Mouse (Mus musculus) gastrocnemius, postnatal 25 days (tissue): Measurements from ENCODE around the gene Mrpl30. TPM values are rescaled to one million over a fixed set of nuclear protein-coding genes. Genes with fewer than 3 reads are reported as not detected.

ENCODE experiments used
- DNase-seq: peaks from one replicate; pipeline ENCODE4 v3.0.0; 2022
- total RNA-seq, 2 experiments: library from RNA; stranded (reverse); gene quantifications; 1 replicate in 1 of 2; 2 replicates in 1 of 2; pipeline ENCODE4 v1.2.3; 2021

The Mrpl30 gene
- total RNA-seq, 2 experiments from 2014 or later: 240 to 251 TPM

DNA sequence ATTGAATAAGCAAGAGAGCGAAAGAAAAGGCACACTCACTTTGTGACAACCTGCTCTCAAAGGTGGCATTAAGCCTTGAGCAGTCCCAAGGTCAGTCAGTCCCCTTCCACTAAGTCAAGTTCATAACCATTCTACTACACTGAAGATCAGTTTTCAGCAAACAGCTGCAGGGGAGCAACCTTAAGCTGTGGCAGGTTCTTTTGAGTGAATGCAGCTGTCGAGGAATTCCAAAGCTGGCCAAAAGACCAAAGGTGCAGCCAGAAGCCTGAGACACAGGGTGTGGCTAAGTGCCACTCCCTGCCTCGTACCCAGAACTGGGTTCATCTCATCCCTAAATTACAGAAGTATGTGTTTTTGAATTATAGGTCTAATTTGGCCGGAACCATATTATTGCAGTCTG, 9.5 kb downstream of the Mrpl30 start:
- DNase-seq: no peak

DNA sequence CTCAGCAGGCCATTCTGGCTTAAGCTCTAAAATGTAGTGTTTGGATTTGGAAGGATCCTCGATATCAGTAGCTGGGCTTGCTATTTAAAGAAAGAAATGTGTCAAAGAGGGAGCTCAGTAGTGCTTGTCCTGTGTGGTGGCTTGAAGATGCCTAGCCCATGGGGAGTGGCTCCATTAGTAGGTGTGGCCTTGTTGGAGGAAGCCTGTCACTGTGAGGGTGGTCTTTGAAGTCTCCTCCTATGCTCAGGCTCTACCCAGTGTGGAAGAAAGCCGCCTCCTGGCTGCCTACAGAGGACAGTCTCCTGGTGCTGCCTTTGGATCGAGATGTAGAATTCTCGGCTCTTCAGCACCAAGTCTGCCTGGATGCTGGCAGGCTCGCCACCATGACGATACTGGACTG, 10.0 kb downstream of the Mrpl30 start:
- DNase-seq: no peak

DNA sequence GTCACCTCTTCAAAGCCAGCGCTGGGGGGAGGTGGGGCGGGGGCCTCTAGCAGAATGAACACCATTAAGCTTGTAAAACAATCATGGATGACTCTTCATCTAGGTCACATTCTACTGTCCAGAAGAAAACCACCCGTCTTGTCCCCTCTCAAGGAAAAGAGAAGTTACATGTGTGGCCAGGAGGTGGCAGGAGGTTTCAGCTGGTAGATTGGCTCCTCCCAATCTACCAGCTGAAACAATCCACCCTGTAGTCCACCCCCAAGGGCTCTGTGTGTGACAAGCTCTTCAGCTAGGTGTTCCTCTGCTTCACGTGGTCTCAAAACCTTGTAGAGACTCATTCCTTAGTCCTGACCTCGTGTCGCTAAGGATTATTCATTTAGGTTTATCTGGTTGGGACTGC, 12.9 kb downstream of the Mrpl30 start:
- no peak for DNase-seq

DNA sequence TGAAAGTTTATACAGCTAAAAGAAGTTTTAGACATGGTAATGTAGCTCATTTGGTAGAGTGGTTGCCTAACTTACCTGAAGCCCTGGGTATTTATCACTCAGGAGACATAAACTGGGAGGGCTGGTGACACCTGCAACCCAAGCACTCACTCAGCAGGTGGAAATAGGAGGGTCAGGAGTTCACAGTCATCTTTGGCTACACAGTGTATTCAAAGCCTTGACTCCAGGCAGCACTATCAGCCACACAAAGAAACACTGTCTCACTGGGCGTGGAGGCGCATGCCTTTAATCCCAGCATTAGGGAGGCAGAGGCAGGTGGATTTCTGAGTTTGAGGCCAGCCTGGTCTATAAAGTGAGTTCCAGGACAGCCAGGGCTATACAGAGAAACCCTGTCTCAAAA, 22.5 kb downstream of the Mrpl30 start:
- no peak for DNase-seq

DNA sequence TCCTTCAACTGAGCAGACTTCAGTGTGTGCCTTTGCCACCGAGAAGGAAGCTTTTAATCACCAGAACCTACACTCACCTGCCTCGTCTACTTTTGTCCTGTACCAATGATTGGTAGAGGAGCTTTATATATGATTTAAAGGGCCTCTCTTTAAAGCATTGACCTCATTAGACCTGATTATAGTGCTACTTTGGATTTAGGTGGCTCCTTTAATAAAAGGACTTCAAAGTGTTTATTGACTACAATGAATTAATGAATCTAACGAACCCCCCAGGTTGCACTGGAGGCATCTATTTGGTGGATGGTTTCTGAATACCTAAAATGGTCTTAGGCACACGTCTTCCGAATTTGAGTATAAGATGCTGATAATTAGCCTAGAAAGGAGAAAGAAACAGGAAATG, 26.1 kb downstream of the Mrpl30 start, which contains the start of gene Lyg2:
TSS of gene Lyg2 (minus strand) at position 101 of the 400 bp plus-strand sequence.
- no peak for DNase-seq

DNA sequence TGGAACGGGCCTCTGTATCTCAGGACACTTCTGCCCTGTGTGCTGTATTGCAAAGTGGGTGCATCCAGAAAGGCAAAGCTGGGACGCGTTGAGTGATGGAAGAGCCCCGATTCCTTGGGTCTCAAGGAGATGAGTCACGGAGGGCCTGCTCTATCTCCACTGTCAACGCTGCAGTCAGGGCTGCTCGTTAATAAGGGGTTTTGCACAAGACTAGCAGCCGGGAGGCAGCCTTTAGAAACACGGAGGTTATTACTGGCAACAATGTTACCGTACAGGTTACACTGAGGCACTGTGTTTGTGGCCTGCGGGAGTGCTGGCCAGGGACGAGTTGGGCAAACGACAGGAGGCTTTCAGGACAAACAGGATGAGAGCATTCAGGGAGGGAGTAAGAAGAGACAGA, 27.4 kb downstream of the Mrpl30 start:
- DNase-seq: no peak

DNA sequence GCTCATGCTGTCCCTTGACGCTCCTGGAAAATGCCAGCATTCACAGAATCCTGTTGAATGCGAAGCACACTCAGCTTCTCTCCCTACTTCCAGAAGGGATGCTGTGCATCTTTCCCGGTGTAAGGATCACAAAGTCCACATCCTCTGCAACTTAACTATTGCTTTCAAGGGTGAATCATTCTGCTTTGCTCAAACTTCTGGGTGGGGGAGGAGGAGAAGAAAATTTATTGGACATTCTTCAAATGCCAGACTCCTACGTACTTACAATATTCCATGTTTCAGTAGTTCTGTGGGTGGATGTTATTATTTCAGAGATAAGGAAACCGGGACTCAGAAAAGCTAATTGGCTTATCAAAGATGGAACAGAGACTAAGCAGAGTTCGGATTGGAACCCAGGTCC, 27.8 kb downstream of the Mrpl30 start:
- no peak for DNase-seq

DNA sequence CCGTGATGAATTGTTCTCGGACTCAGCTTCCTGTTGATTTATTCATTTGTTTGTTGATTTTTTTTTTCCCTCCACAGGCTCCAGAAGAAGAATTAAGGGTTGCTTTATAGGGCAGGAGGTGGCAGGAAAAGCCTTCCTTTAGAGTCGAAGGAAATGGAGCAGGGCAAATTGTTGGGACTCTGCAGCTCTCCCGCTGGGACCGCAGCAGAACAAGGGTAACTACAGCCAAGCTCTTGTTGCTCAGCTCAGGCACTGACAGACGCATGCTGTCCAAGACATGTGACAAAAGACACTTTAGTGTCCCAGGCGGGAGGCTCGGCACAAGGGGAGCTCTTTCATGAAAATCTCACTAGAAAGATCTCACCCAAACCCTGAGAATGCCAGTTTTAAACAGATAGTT, 32.3 kb downstream of the Mrpl30 start:
- DNase-seq: no peak

DNA sequence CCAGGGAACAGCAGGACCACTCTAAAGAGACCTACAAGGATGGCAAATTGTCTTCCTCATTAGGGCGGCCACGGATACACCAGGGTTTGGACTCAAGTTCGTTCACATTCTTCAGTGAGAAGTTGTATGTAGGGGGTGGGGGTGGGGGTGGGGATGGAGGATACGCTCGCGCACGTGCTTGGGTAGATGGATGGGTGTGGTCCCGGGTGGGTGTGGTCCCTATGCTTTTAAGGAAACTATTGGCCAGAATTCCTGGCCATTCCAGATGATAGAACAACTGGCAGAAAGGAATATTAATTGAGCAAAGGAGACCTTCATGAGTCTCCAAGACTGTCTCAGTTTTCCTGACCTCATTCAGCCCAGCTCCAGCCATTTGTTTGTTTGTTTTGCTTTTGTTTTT, 35.7 kb downstream of the Mrpl30 start:
- DNase-seq: no peak

DNA sequence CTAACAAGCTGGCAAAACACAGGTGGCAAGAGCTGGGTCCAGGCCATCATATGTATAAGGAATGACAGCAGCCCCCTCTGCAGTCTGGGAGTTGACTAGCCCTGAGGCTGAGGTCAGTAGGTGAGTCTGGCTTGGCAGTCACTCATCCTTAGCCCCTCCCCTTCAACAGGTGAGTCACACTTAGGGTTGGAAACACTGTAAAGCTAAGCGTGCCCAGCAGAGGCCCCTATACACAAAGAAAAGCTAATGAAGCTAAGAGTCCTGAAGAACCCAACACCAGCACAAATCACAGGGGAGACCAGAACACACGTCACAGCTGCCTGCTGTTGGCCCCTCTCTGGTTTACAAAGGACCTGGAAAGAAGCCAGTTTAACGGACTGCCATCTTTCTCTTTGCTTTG, 41.5 kb downstream of the Mrpl30 start:
- no peak for DNase-seq

Other genes with a start within 250 kb of the Mrpl30 start
- under 1 TPM; 0.13 to 0.24 TPM for gene 2010300C02Rik, start 170.4 kb upstream of the Mrpl30 start, total RNA-seq
- 1 to 10 TPM; 3.9 to 4.0 TPM for gene Tsga10, start 24.0 kb upstream of the Mrpl30 start, total RNA-seq
- 1 to 10 TPM; 6.1 to 6.8 TPM for gene Lipt1, start 18.7 kb upstream of the Mrpl30 start, total RNA-seq
- gene Mitd1, start 66 bp upstream of the Mrpl30 start, total RNA-seq: 1 to 10 TPM; 2.5 to 3.0 TPM
- gene Lyg2, start 26.0 kb downstream of the Mrpl30 start, total RNA-seq: not detected
- gene Lyg1, start 67.3 kb downstream of the Mrpl30 start, total RNA-seq: not detected
- 10 to 100 TPM; 33.1 to 35.8 TPM for gene Txndc9, start 107.4 kb downstream of the Mrpl30 start, total RNA-seq
- 10 to 100 TPM; 31.9 to 36.5 TPM for gene Eif5b, start 107.5 kb downstream of the Mrpl30 start, total RNA-seq
- gene Rev1, start 239.3 kb downstream of the Mrpl30 start, total RNA-seq: 10 to 100 TPM; 16.3 to 16.6 TPM